Mouse (Mus musculus) forebrain, embryonic 16.5 days (tissue): ENCODE measurements at regions not wholly inside any gene's neighbourhood (a gene's known extent, or its start where the extent isn't known, plus 50 kb on each side); places are given as distances from the start of the nearest gene placed in this dataset.
A peak's percentile ranks its signal among the peaks of the same experiment; 100 is the strongest.

Source experiments
- ATAC-seq: fragments of 200-750 bp; cut with Nextera tagmentation; 2 replicates; pipeline ENCODE4 v1.8.0; 2017; ENCODE audit warnings: mild to moderate bottlenecking, moderate library complexity
- H3K27ac ChIP-seq: fragments of 300-500 bp; sonication (generic); 2 replicates; pipeline ENCODE4 v1.5.1; 2014; ENCODE audit warnings: low read length, control low read depth
- H3K27me3 ChIP-seq: fragments of 300-500 bp; sonication (generic); replicated peaks from 2 replicates; pipeline ENCODE4 v1.6.1; 2014; ENCODE audit warnings: low read length; ENCODE audit not compliant: control insufficient read depth, insufficient read depth
- H3K36me3 ChIP-seq: fragments of 300-500 bp; sonication (generic); 2 replicates; pipeline ENCODE4 v1.6.1; 2014; ENCODE audit not compliant: control insufficient read depth, insufficient read depth
- H3K4me1 ChIP-seq: fragments of 300-500 bp; sonication (generic); replicated peaks from 2 replicates; pipeline ENCODE4 v1.6.1; 2014; ENCODE audit warnings: low read length; ENCODE audit not compliant: control insufficient read depth, insufficient read depth
- H3K4me2 ChIP-seq: fragments of 300-500 bp; sonication (generic); 2 replicates; pipeline ENCODE4 v1.6.1; 2014; ENCODE audit warnings: mild to moderate bottlenecking, low read length, control low read depth
- H3K4me3 ChIP-seq: fragments of 300-500 bp; sonication (generic); replicated peaks from 2 replicates; pipeline ENCODE4 v1.5.1; 2014; ENCODE audit warnings: mild to moderate bottlenecking, low read length, control low read depth
- H3K9ac ChIP-seq: fragments of 300-500 bp; sonication (generic); replicated peaks from 2 replicates; pipeline ENCODE4 v1.6.1; 2014; ENCODE audit warnings: low read depth, low read length, control low read depth
- H3K9me3 ChIP-seq: fragments of 300-500 bp; sonication (generic); 2 replicates; pipeline ENCODE4 v1.6.1; 2016; ENCODE audit warnings: low read length; ENCODE audit not compliant: control insufficient read depth
- WGBS: fragments of 180-500 bp; shearing (Covaris S2); extraction: QIAGEN DNeasy Blood & Tissue Kit; methylation state at CpG from one replicate; pipeline ENCODE4 v1.1.7; 2014; 5-methylcytosine and 5-hydroxymethylcytosine counted together

DNA sequence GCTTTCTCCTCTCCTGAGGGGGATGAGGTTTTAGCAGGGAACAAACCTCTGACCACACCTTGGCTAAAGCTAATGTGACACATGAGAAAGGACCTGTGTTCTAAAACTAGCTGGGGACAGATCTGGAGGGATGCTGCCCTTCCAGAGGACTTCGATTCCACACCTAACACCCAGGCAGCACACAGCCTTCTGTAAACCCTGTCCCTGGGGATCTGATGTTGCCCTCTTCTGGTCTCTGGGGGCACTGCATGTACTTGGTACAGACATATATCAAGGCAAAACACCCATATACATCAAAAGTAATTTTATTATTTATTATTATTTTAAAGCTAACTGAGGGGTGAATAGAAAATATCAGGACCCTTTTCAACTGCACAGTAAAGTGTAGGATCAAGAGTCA, 65.0 kb upstream of the Sfrp2 start:
- no peaks in the 10 kb centered on the region for H3K36me3 ChIP-seq
- H3K27ac ChIP-seq, result no peak overlapping the region
- 59% methylated on average over 1 of the region's 1 CpGs for WGBS
- no peak overlapping the region for H3K4me3 ChIP-seq
- no peaks in the 10 kb centered on the region for H3K9me3 ChIP-seq
- H3K9ac ChIP-seq, result no peak overlapping the region
- H3K4me1 ChIP-seq, result no peaks in the 10 kb centered on the region
- peak; percentile 43; the same call in 1 of the 2 replicates for ATAC-seq
- H3K27me3 ChIP-seq, result no peaks in the 10 kb centered on the region
- no peak overlapping the region for H3K4me2 ChIP-seq

DNA sequence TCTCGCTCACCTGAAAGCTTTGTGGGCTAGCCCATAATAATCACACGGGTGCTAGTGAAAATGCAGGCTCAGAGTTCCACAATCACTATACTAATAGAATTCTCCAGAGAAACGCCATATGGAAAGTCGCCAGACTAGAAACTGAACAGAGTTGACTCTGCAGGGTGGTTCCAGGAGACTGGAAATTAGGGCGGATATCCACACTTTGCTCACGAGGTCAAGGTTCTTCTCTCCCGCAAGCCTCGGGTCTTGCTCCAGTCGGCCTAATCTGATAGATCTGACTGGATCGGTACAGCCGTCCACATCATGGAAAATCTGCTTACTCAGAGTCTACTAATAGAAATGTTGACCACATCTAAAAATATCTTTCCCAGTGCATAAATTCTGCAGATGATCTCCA, 61.6 kb upstream of the Sfrp2 start:
- no peaks in the 10 kb centered on the region for H3K36me3 ChIP-seq
- no peak overlapping the region for H3K9ac ChIP-seq
- H3K4me3 ChIP-seq, result no peak overlapping the region
- ATAC-seq, result no peak
- WGBS, result 93% methylated on average over 11 of the region's 11 CpGs
- no peak overlapping the region for H3K4me2 ChIP-seq
- H3K4me1 ChIP-seq, result no peaks in the 10 kb centered on the region
- no peak overlapping the region for H3K27ac ChIP-seq
- H3K27me3 ChIP-seq, result no peaks in the 10 kb centered on the region
- no peaks in the 10 kb centered on the region for H3K9me3 ChIP-seq

DNA sequence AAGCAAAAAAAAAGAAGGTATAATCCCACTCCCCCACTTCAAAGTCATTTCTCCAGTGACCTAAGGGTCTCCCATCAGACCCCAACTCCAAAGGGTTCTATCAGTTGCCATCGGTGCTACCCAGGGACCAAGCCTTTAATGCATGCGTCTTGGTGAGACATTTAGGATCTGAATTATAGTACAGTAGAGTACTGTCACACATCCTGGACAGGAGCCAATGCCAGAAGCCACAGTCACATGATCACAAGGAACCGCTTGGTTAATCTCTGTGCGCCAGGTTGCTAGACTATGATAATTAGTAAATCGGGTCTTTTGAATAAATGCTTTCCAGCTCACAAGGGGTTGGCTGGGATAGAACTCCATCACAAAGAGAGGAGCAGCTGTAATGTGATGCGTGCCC, 60.9 kb upstream of the Sfrp2 start:
- Histone ChIP-seq H3K36me3 (no peaks in the 10 kb centered on the region), H3K4me3 (no peak overlapping the region), H3K9ac (no peak overlapping the region), H3K27me3 (no peaks in the 10 kb centered on the region), H3K9me3 (no peaks in the 10 kb centered on the region), H3K4me1 (no peaks in the 10 kb centered on the region), H3K4me2 (no peak overlapping the region), H3K27ac (no peak overlapping the region)
- 87% methylated on average over 6 of the region's 6 CpGs for WGBS
- ATAC-seq, result no peak

- H3K4me3 ChIP-seq, result no peak overlapping the region
- no peak overlapping the region for H3K9ac ChIP-seq
- no peak overlapping the region for H3K4me2 ChIP-seq
- 76% methylated on average over 13 of the region's 13 CpGs for WGBS
- H3K27me3 ChIP-seq, result no peaks in the 10 kb centered on the region
- ATAC-seq, result no peak
- H3K27ac ChIP-seq, result no peak overlapping the region
- no peaks in the 10 kb centered on the region for H3K4me1 ChIP-seq
- H3K36me3 ChIP-seq, result no peaks in the 10 kb centered on the region
- no peaks in the 10 kb centered on the region for H3K9me3 ChIP-seq
These were observed 59.4 kb upstream of the Sfrp2 start for GRCm38 (mm10) chr3:83706531-83707243.

GRCm38 (mm10) chr3:83707278-83707677, 58.8 kb upstream of the Sfrp2 start:
- Histone ChIP-seq H3K9ac (no peak overlapping the region), H3K27ac (no peak overlapping the region), H3K4me3 (no peak overlapping the region), H3K36me3 (no peaks in the 10 kb centered on the region), H3K9me3 (no peaks in the 10 kb centered on the region), H3K27me3 (no peaks in the 10 kb centered on the region), H3K4me2 (no peak overlapping the region), H3K4me1 (no peaks in the 10 kb centered on the region)
- no peak for ATAC-seq
- 89% methylated on average over 7 of the region's 7 CpGs for WGBS

- Histone ChIP-seq H3K4me1 (no peaks in the 10 kb centered on the region), H3K9ac (no peak overlapping the region), H3K36me3 (no peaks in the 10 kb centered on the region), H3K4me3 (no peak overlapping the region), H3K4me2 (no peak overlapping the region), H3K27ac (no peak overlapping the region), H3K27me3 (no peaks in the 10 kb centered on the region), H3K9me3 (no peaks in the 10 kb centered on the region)
- 80% methylated on average over 4 of the region's 4 CpGs for WGBS
- ATAC-seq, result no peak
These were observed 57.1 kb upstream of the Sfrp2 start for GRCm38 (mm10) chr3:83708973-83709372.

DNA sequence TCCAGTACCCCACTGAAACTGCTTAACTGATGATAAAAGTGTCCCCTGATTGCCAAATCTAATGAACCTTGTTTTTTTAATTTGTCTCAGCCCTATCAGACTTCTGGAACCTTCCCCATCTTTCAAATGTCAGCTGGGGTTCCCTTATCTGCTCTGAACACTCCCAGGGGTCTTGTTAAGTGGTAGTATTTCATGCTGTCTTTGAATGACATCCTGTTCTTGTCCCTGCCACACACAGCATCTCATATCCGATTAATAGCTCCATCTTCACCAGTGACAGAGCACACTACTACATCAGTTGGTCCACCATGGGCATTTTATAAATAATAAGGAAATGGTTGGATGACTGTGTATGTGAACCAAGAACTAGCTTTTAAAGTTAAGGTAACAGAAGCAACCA, 56.6 kb upstream of the Sfrp2 start:
- no peak overlapping the region for H3K27ac ChIP-seq
- H3K4me1 ChIP-seq, result no peaks in the 10 kb centered on the region
- H3K9me3 ChIP-seq, result no peaks in the 10 kb centered on the region
- no peak overlapping the region for H3K9ac ChIP-seq
- 82% methylated on average over 1 of the region's 1 CpGs for WGBS
- no peak overlapping the region for H3K4me2 ChIP-seq
- no peaks in the 10 kb centered on the region for H3K36me3 ChIP-seq
- ATAC-seq, result no peak
- no peaks in the 10 kb centered on the region for H3K27me3 ChIP-seq
- no peak overlapping the region for H3K4me3 ChIP-seq

DNA sequence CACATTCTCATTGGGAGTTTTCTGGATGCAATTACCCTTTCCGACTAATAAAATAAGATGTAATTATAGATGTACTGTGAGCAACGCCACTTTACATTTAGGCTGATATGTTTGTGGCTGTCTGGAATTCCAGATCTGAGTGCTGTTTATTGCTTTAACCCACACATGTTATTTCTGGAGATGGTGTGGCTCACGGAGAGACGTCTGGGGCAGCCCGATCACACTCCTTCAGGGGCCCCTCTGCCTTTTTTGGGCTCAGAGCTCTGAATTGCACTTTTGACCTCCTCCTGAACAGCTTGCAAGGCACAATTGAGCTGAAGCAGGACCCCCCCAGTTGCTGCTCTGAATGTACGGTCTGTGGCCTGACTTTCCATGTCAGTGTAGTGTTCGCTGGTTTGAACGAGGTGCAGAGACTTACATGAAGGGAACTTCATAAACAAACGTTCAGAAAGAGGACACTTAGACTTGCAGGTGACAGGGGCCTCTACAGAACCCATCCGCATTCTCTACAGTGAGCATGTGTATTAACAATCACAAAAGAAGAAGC, 55.1 kb upstream of the Sfrp2 start:
- no peak overlapping the region for H3K27ac ChIP-seq
- no peaks in the 10 kb centered on the region for H3K27me3 ChIP-seq
- 60% methylated on average over 10 of the region's 10 CpGs for WGBS
- H3K4me1 ChIP-seq, result no peaks in the 10 kb centered on the region
- no peak overlapping the region for H3K9ac ChIP-seq
- H3K9me3 ChIP-seq, result no peaks in the 10 kb centered on the region
- no peak overlapping the region for H3K4me2 ChIP-seq
- H3K36me3 ChIP-seq, result no peaks in the 10 kb centered on the region
- no peak overlapping the region for H3K4me3 ChIP-seq
- no peak for ATAC-seq

DNA sequence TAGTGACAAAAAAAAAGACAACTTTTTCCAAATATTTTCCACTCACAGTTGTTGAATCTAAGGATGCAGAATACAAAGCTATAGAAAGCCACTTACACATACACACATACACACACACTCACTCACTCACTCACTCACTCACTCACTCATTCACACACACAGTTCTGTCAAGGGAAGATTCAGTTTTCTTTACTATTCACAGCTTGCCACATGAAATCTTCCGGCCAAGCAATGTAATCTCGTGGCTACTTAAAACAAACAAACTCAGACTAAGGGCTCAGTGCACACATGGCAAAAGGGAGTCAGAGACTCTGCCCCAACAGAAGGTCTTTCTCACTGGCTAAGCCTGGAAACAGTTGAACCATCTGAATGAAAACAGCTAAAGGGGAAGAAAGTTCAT, 53.8 kb upstream of the Sfrp2 start:
- Histone ChIP-seq H3K9me3 (no peaks in the 10 kb centered on the region), H3K4me3 (no peak overlapping the region), H3K9ac (no peak overlapping the region), H3K36me3 (no peaks in the 10 kb centered on the region), H3K27ac (no peak overlapping the region), H3K4me2 (no peak overlapping the region), H3K27me3 (no peaks in the 10 kb centered on the region), H3K4me1 (no peaks in the 10 kb centered on the region)
- no peak for ATAC-seq
- 80% methylated on average over 2 of the region's 2 CpGs for WGBS

DNA sequence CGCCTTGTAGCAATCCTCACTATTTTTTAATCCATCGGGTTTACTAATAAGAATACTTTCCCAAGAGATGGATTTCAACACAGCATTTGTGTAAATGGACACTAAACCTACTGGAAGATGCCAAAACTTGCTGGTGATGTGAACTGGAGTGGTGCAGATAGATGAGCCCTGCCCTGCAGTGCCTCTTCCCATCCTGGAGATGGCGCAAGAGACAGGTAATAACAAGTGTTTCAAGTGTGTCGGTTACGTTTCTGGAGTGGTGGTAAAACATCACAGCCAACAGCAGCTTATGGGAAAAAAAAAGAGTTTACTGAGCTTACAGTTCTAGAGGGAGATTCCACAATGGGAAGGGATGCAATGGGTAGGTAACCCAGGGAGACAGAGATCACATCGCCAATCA, 51.5 kb upstream of the Sfrp2 start:
- no peaks in the 10 kb centered on the region for H3K36me3 ChIP-seq
- H3K4me2 ChIP-seq, result no peak overlapping the region
- H3K4me3 ChIP-seq, result no peak overlapping the region
- no peak for ATAC-seq
- H3K4me1 ChIP-seq, result no peaks in the 10 kb centered on the region
- WGBS, result 53% methylated on average over 6 of the region's 6 CpGs
- no peak overlapping the region for H3K9ac ChIP-seq
- no peaks in the 10 kb centered on the region for H3K9me3 ChIP-seq
- no peaks in the 10 kb centered on the region for H3K27me3 ChIP-seq
- no peak overlapping the region for H3K27ac ChIP-seq
